Mouse (Mus musculus): ENCODE measurements at regions not wholly inside any gene's neighbourhood (a gene's known extent, or its start where the extent isn't known, plus 50 kb on each side); places are given as distances from the start of the nearest gene placed in this dataset.

DNA sequence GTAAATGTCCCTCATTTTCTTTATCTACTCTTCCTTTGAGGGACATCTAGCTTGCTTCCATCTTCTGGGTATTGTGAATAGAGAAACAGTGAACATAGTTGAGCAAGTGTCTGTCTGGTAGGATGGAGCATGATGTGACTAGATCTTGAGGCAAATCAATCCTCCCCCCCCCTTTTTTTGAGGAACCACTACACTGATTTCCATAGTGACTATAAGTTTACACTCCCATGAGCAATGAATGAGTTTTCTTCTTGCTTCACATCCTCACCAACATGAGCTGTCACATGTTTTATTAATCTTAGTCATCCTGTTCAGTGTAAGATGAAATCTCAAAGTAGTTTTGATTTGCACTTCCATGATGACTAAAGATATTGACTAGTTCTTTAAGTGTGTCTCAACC lies 92.7 kb downstream of the Arrdc4 start:
- TF ChIP-seq POLR2AphosphoS2 (IDR thresholded peaks at IDR 0.05; ENCODE audit: insufficient read length, low read depth) = no peak
- TF ChIP-seq USF1 (IDR thresholded peaks at IDR 0.05; ENCODE audit: low read depth) = no peak
- TF ChIP-seq MAX (IDR thresholded peaks at IDR 0.05; ENCODE audit: low read depth) = no peak

All from myocyte (in vitro differentiated cells).